Mouse (Mus musculus) kidney, postnatal 0 days (tissue): ENCODE results near the gene Pla2g2e. TPM values are rescaled to one million over a fixed set of nuclear protein-coding genes. Genes with fewer than 3 reads are reported as not detected.
"Not testable (repeated sequence)": the region's sequence is repeated elsewhere in the genome, so short reads cannot be mapped to it uniquely, and the experiment has no call there.

Experiments used
- ATAC-seq: fragments of 200-750 bp; cut with Nextera tagmentation; replicated peaks from 2 replicates; pipeline ENCODE4 v1.8.0; 2017; ENCODE audit warnings: low read depth, moderate number of reproducible peaks, moderate TSS enrichment, moderate library complexity; ENCODE audit not compliant: low FRiP score
- DNase-seq: peaks from one replicate; pipeline ENCODE4 v3.0.0-alpha.2; 2016; ENCODE audit warnings: low spot score
- H3K27ac ChIP-seq: fragments of 300-500 bp; sonication (generic); 2 replicates; pipeline ENCODE4 v1.5.1; 2014; ENCODE audit warnings: mild to moderate bottlenecking
- H3K27me3 ChIP-seq: fragments of 300-500 bp; sonication (generic); 2 replicates; pipeline ENCODE4 v1.6.1; 2014; ENCODE audit warnings: low read length, mixed read lengths; ENCODE audit not compliant: insufficient read depth
- H3K36me3 ChIP-seq: fragments of 300-500 bp; sonication (generic); 2 replicates; pipeline ENCODE4 v1.6.1; 2014; ENCODE audit warnings: low read length, mixed read lengths; ENCODE audit not compliant: insufficient read depth
- H3K4me1 ChIP-seq: fragments of 300-500 bp; sonication (generic); replicated peaks from 2 replicates; pipeline ENCODE4 v1.6.1; 2014; ENCODE audit warnings: antibody characterized with exemption, low read length, mixed read lengths; ENCODE audit not compliant: insufficient read depth
- H3K4me2 ChIP-seq: fragments of 300-500 bp; sonication (generic); 2 replicates; pipeline ENCODE4 v1.6.1; 2014; ENCODE audit warnings: mild to moderate bottlenecking, low read length, moderate library complexity, mixed read lengths
- H3K4me3 ChIP-seq: fragments of 300-500 bp; sonication (generic); replicated peaks from 2 replicates; pipeline ENCODE4 v1.5.1; 2014; ENCODE audit warnings: low read depth, low read length
- H3K9ac ChIP-seq: fragments of 300-500 bp; sonication (generic); 2 replicates; pipeline ENCODE4 v1.6.1; 2014; ENCODE audit warnings: low read depth, low read length
- H3K9me3 ChIP-seq: fragments of 300-500 bp; sonication (generic); replicated peaks from 2 replicates; pipeline ENCODE4 v1.6.1; 2016; ENCODE audit warnings: low read length, inconsistent platforms, mixed read lengths
- CTCF ChIP-seq: IDR thresholded peaks from 2 replicates; pipeline ENCODE4 v1.5.1; 2016; ENCODE audit warnings: antibody characterized with exemption, low read depth, mild to moderate bottlenecking, moderate library complexity
- WGBS: fragments of 180-500 bp; shearing (Covaris S2); extraction: QIAGEN DNeasy Blood & Tissue Kit; methylation state at CpG from one replicate; pipeline ENCODE4 v1.1.7; 2014; 5-methylcytosine and 5-hydroxymethylcytosine counted together
- polyA plus RNA-seq: library from polyadenylated mRNA; unstranded; fragments of >200 nt; fragmentation: Nextera tagmentation; extraction: Ambion mirVana; gene quantifications from 2 replicates; pipeline ENCODE4 v1.2.1, GENCODE M21; 2015

Gene Pla2g2e
- polyA plus RNA-seq, 1 experiment from 2014 or later = not detected

DNA sequence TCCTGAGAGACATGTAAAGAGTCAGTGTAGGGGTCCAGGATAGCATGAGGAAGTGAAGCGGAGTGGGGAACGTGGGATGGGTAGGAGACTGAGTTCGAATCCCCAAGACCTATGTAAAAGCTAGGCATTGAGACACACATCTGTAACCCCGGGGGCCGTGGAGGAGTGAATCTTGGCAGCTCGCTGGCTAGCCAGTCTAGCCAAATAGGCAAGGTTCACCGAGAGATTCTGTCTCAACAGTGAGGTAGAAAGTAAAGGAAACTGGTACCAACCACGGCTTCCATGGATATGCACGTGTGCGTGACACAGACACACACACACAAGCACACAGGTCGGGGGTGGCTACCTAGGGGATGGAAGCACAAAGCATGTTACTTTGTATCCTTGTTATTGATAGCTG lies 2.1 kb downstream of the Pla2g2e start:
- no peaks in the 10 kb centered on the region for H3K9me3 ChIP-seq
- H3K4me1 ChIP-seq = peaks cover 5% of the 10 kb centered on the region; the same call in 1 of the 2 replicates
- H3K27me3 ChIP-seq = no peaks in the 10 kb centered on the region
- no peak overlapping the region for H3K4me3 ChIP-seq
- no peak for TF ChIP-seq CTCF
- H3K36me3 ChIP-seq = no peaks in the 10 kb centered on the region
- no peak overlapping the region for H3K4me2 ChIP-seq
- ATAC-seq = no peak
- DNase-seq = no peak
- H3K9ac ChIP-seq = no peak overlapping the region
- WGBS = 81% methylated on average over 11 of the region's 11 CpGs
- H3K27ac ChIP-seq = no peak overlapping the region

DNA sequence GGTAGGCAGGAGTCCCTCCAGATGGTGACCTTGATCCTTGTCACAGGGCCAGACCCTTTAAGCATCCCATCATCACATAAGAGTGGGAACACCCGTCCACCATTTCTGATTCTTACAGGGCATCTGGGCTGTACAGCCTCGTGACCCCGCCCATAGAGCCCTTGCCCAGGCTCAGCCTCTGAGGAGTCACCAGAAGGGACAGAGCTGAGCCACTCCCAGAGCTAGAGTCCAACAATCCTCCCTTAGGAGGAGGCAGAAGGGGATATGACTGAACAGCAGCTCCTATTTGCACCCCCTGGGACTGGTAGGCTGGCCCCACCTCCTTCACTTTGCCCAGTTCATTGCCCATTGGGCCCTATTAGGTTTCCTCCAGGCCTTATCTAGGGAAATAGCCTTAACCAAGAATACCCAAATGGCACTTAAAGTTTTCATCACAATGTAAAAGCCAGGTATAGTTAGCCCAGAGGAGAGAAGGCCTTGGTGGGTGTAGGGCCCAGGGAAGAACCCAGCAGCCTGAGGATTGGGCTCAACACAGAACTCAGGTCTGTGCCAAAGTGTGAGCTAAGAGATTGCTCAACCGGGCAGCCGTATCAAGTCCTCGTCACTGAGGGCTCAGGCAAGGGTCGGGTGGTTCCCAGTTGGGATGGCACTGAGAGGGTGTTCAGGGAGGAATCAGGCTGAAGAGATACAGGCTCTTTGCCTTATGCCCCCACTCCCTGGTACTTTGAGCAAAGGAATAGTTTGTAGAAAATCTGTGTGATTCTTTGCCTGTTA lies 3.3 kb downstream of the Pla2g2e start:
- H3K4me2 ChIP-seq = no peak overlapping the region
- no peak for ATAC-seq
- TF ChIP-seq CTCF = no peak
- H3K4me3 ChIP-seq = no peak overlapping the region
- WGBS = 84% methylated on average over 7 of the region's 7 CpGs
- DNase-seq = no peak
- no peaks in the 10 kb centered on the region for H3K9me3 ChIP-seq
- H3K36me3 ChIP-seq = no peaks in the 10 kb centered on the region
- no peaks in the 10 kb centered on the region for H3K27me3 ChIP-seq
- peaks cover 5% of the 10 kb centered on the region; the same call in 1 of the 2 replicates for H3K4me1 ChIP-seq
- H3K9ac ChIP-seq = no peak overlapping the region
- H3K27ac ChIP-seq = no peak overlapping the region

DNA sequence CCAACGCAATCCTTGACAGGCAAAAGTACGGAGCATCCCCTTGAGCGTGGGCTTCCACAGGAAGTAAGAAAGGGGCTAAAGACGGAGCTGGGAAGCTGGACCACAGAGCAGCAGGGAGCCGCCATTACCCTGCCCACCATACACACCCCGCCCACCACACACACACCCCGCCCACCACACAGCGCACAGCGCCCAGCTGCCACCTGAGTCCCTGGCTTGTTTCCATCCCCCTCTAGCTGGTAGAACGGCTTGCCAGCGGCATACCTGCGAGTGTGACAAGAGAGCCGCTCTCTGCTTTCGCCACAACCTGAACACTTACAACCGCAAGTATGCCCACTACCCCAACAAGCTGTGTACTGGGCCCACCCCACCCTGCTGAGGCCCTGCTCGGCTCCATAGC lies 4.4 kb downstream of the Pla2g2e start:
- 11% methylated on average over 16 of the region's 16 CpGs for WGBS
- DNase-seq (peak; percentile 18), ATAC-seq (no peak)
- H3K9me3 ChIP-seq = no peaks in the 10 kb centered on the region
- H3K9ac ChIP-seq = no peak overlapping the region
- no peaks in the 10 kb centered on the region for H3K36me3 ChIP-seq
- H3K4me1 ChIP-seq = peaks cover 5% of the 10 kb centered on the region; the same call in 1 of the 2 replicates
- no peaks in the 10 kb centered on the region for H3K27me3 ChIP-seq
- peak overlapping the region; percentile 40 for H3K4me2 ChIP-seq
- TF ChIP-seq CTCF = no peak
- H3K27ac ChIP-seq = no peak overlapping the region
- no peak overlapping the region for H3K4me3 ChIP-seq

DNA sequence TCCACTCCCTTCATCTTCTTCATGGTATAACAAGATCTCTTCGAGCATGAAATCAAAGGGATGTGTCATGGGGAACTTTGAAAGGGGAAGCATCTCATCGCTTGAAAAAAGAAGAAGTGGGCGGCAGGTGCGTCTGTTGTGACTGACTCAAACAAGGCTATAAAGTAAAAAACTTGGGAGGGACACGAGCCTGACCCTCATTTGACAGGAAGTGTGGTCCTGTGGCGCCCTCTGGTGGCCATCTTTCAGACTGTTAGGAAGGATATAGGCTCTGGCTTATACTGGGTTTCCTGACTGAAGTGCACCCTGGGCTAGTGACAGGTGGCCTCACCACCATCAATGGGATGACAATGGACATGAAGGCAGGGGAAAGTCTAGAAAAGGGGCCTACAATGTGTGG lies 6.5 kb downstream of the Pla2g2e start:
- peak; percentile 86 for DNase-seq
- Histone ChIP-seq H3K27ac (no peak overlapping the region), H3K4me1 (peaks cover 5% of the 10 kb centered on the region; the same call in 1 of the 2 replicates), H3K4me2 (no peak overlapping the region), H3K27me3 (no peaks in the 10 kb centered on the region), H3K4me3 (no peak overlapping the region), H3K9ac (no peak overlapping the region), H3K36me3 (no peaks in the 10 kb centered on the region), H3K9me3 (no peaks in the 10 kb centered on the region)
- TF ChIP-seq CTCF = peak; percentile 94
- WGBS = 12% methylated on average over 6 of the region's 6 CpGs
- 0 out of 2 replicates have a peak, but pooled peaks have one; percentile 30 for ATAC-seq

DNA sequence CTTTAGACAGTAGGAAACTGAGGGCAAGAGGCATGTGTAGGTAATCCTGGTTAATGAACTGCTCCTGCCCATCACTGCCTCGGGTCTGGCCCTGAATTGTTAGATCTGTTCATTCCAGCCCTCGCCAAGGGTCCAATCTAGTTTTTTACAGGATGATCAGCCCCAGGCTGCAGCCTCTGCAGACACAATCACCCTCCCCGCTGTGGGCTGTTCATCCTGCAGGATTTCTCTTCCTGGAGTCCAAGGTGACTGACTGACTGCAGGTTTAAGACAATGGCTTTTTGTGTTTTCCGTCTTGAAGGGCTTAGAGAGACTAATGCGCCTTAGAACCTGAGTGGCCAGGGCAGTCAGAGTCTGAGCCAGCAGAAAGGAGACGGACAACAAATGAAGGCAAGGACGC lies 11.4 kb downstream of the Pla2g2e start:
- H3K36me3 ChIP-seq = peaks cover 3% of the 10 kb centered on the region; the same call in 1 of the 2 replicates
- no peak for TF ChIP-seq CTCF
- 66% methylated on average over 7 of the region's 7 CpGs for WGBS
- H3K27me3 ChIP-seq = no peaks in the 10 kb centered on the region
- no peak overlapping the region for H3K4me3 ChIP-seq
- H3K4me2 ChIP-seq = no peak overlapping the region
- DNase-seq (no peak), ATAC-seq (no peak)
- no peaks in the 10 kb centered on the region for H3K9me3 ChIP-seq
- no peaks in the 10 kb centered on the region for H3K4me1 ChIP-seq
- no peak overlapping the region for H3K27ac ChIP-seq
- H3K9ac ChIP-seq = no peak overlapping the region

DNA sequence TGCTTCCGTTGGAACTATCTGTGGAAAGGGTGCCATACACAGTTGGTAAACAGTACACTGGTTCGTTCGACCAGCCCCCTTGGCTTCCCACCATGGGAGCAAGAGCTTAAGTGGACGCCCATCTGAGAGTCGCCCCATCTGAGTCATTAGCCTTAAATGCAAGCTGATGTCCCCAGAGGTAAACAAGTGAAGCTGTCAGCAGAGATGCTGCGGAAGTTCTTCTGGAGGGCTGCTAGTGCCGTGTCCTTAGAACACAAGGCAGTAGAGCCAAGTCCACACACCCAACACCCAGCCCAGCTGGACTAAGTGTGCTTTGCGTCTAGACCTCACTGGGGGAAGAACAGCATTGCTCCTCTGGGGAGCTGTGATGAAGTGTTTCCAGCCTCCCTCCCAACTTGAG lies 11.9 kb downstream of the Pla2g2e start:
- H3K36me3 ChIP-seq = peaks cover 6% of the 10 kb centered on the region; the same call in 1 of the 2 replicates
- 75% methylated on average over 8 of the region's 8 CpGs for WGBS
- TF ChIP-seq CTCF = no peak
- H3K9ac ChIP-seq = no peak overlapping the region
- no peaks in the 10 kb centered on the region for H3K27me3 ChIP-seq
- ATAC-seq = no peak
- H3K4me1 ChIP-seq = no peaks in the 10 kb centered on the region
- no peak overlapping the region for H3K27ac ChIP-seq
- no peak for DNase-seq
- no peak overlapping the region for H3K4me2 ChIP-seq
- H3K4me3 ChIP-seq = no peak overlapping the region
- H3K9me3 ChIP-seq = no peaks in the 10 kb centered on the region

DNA sequence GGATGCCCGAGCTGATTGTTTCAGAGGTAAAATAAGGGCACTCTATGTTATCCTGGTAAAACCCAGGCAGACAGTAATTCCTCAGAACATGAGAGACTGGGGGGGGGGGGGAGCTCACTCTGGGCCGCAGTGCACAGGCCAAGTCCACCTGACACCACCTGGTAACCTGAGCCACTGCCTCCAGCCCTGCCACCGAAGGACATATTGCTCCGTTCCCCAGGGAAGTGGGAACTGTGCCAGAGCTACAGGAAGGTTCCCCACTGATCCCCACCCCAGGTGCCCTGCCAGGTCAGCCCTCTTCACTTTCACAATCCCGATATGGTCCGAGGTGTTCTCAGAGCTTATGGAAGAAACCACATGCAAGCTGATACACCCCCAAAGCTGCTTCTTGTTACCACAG lies 14.9 kb downstream of the Pla2g2e start:
- 59% methylated on average over 6 of the region's 6 CpGs for WGBS
- Histone ChIP-seq H3K27ac (no peak overlapping the region), H3K27me3 (no peaks in the 10 kb centered on the region), H3K4me2 (no peak overlapping the region), H3K4me3 (no peak overlapping the region), H3K4me1 (no peaks in the 10 kb centered on the region), H3K9ac (no peak overlapping the region), H3K9me3 (no peaks in the 10 kb centered on the region), H3K36me3 (peaks cover 21% of the 10 kb centered on the region)
- ATAC-seq (no peak), DNase-seq (no peak)
- TF ChIP-seq CTCF = no peak

DNA sequence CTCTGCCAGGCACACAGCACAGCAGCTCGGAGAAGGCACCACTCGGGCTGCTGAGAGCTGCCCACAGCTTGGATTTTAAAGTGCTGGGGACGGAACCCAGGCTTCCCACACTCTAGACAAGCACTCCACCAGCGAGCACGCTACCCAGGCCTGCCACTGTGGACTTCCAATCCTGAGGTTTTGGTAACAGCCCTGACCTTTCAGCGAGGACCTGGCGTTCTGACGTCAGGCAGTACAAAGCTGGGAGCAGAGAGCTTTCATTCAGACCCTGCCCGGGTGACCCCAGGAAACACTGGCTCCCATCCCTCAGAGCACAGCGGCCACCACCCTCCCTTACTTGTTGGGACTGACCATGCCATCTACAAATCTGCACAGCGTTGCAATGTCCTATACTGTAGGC lies 16.0 kb downstream of the Pla2g2e start:
- not testable (repeated sequence) for H3K4me3 ChIP-seq, H3K9ac ChIP-seq, H3K27me3 ChIP-seq, H3K4me1 ChIP-seq, H3K27ac ChIP-seq, H3K9me3 ChIP-seq, H3K4me2 ChIP-seq, ATAC-seq, DNase-seq
- H3K36me3 ChIP-seq = peaks cover 23% of the 10 kb centered on the region
- WGBS = 90% methylated on average over 11 of the region's 11 CpGs
